Mouse (Mus musculus) CH12.LX (cell line): Measurements from ENCODE around the gene Sowaha. TPM values are rescaled to one million over a fixed set of nuclear protein-coding genes. Genes with fewer than 3 reads are reported as not detected.

Experiments
- DNase-seq: peaks from one replicate; pipeline ENCODE4 v3.0.0-alpha.2; 2013; ENCODE audit errors: extremely low read depth
- H3K27ac ChIP-seq: 2 replicates; pipeline ENCODE4 v1.5.1; 2012; ENCODE audit warnings: low read depth, mild to moderate bottlenecking, control low read depth, moderate library complexity; ENCODE audit not compliant: insufficient read depth
- H3K27me3 ChIP-seq: replicated peaks from 2 replicates; pipeline ENCODE3; 2012; ENCODE audit warnings: inconsistent platforms
- H3K36me3 ChIP-seq, 2 experiments: replicated peaks in 1 of 2; 2 replicates each; pipeline versions ENCODE3 to v1.6.1; 2012; ENCODE audit warnings: inconsistent platforms in 1 of 2, low read length in 1 of 2, mild to moderate bottlenecking in 1 of 2, mixed read lengths in 1 of 2, moderate library complexity in 1 of 2; ENCODE audit not compliant: control insufficient read depth in 1 of 2, insufficient read depth in 1 of 2
- H3K4me1 ChIP-seq, 2 experiments: 2 replicates each; pipeline ENCODE4 v1.6.1; 2012; ENCODE audit warnings: inconsistent platforms in 1 of 2, moderate library complexity in 1 of 2; ENCODE audit not compliant: insufficient read depth in 2 of 2, control insufficient read depth in 1 of 2
- H3K4me2 ChIP-seq: 2 replicates; pipeline ENCODE4 v1.6.1; 2012; ENCODE audit warnings: low read depth, mild to moderate bottlenecking, control low read depth; ENCODE audit not compliant: poor library complexity, insufficient read depth, severe bottlenecking
- H3K4me3 ChIP-seq, 3 experiments: fragments of 150-350 bp in 1 of 3; sonication (generic) in 1 of 3; replicated peaks in 1 of 3; 2 replicates each; pipeline versions ENCODE3 to v1.5.1; 2011 to 2012; ENCODE audit warnings: low read depth in 2 of 3, low read length in 2 of 3, mild to moderate bottlenecking in 2 of 3, moderate library complexity in 2 of 3, control low read depth in 1 of 3, improper control_type of control experiment in 1 of 3, inconsistent platforms in 1 of 3, mixed read lengths in 1 of 3; ENCODE audit not compliant: poor library complexity in 1 of 3
- H3K79me2 ChIP-seq: replicated peaks from 2 replicates; pipeline ENCODE4 v1.6.1; 2012; ENCODE audit warnings: mild to moderate bottlenecking, moderate library complexity; ENCODE audit not compliant: control insufficient read depth, poor library complexity, insufficient read depth, severe bottlenecking; ENCODE audit errors: extremely low read depth
- H3K9ac ChIP-seq: 2 replicates; pipeline ENCODE4 v1.6.1; 2012; ENCODE audit warnings: low read depth, mild to moderate bottlenecking, control low read depth, moderate library complexity; ENCODE audit not compliant: insufficient read depth
- H3K9me3 ChIP-seq: replicated peaks from 2 replicates; pipeline ENCODE3; 2012; ENCODE audit warnings: low read length, inconsistent platforms, mixed read lengths
- CHD2 ChIP-seq: IDR thresholded peaks from 2 replicates; pipeline ENCODE4 v1.6.1; 2011; ENCODE audit warnings: low read length, improper control_type of control experiment
- E2F4 ChIP-seq: IDR thresholded peaks from 2 replicates; pipeline ENCODE4 v1.6.1; 2011; ENCODE audit warnings: low read depth, low read length, improper control_type of control experiment; ENCODE audit not compliant: insufficient replicate concordance
- ELF1 ChIP-seq: IDR thresholded peaks from 2 replicates; pipeline ENCODE4 v1.6.1; 2014; ENCODE audit warnings: low read depth, mild to moderate bottlenecking, inconsistent platforms, low read length, improper control_type of control experiment
- EP300 ChIP-seq: IDR thresholded peaks from 2 replicates; pipeline ENCODE4 v1.6.1; 2011; ENCODE audit warnings: low read length, improper control_type of control experiment
- HCFC1 ChIP-seq: IDR thresholded peaks from 2 replicates; pipeline ENCODE4 v1.6.1; 2012; ENCODE audit warnings: low read depth, mild to moderate bottlenecking, inconsistent platforms, low read length, improper control_type of control experiment
- IRF4 ChIP-seq: IDR thresholded peaks from 2 replicates; pipeline ENCODE4 v1.6.1; 2014; ENCODE audit warnings: low read depth, mild to moderate bottlenecking, inconsistent platforms, low read length, improper control_type of control experiment
- JUND ChIP-seq: conservative IDR thresholded peaks from 2 replicates; pipeline ENCODE4 v1.6.1; 2011; ENCODE audit warnings: low read depth, low read length, improper control_type of control experiment
- KAT2A ChIP-seq: IDR thresholded peaks from 2 replicates; pipeline ENCODE4 v1.6.1; 2012; ENCODE audit warnings: low read length, improper control_type of control experiment, inconsistent platforms; ENCODE audit not compliant: insufficient replicate concordance
- MAFK ChIP-seq: IDR thresholded peaks from 2 replicates; pipeline ENCODE4 v1.6.1; 2011; ENCODE audit warnings: low read length, improper control_type of control experiment; ENCODE audit not compliant: insufficient replicate concordance
- MAX ChIP-seq: IDR thresholded peaks from 2 replicates; pipeline ENCODE4 v1.6.1; 2011; ENCODE audit warnings: low read length, improper control_type of control experiment
- MAZ ChIP-seq: IDR thresholded peaks from 2 replicates; pipeline ENCODE4 v1.6.1; 2012; ENCODE audit warnings: low read depth, mild to moderate bottlenecking, inconsistent platforms, low read length, improper control_type of control experiment, moderate library complexity
- MEF2A ChIP-seq: IDR thresholded peaks from 2 replicates; pipeline ENCODE4 v1.6.1; 2014; ENCODE audit warnings: low read depth, mild to moderate bottlenecking, inconsistent platforms, low read length, improper control_type of control experiment, borderline replicate concordance
- PAX5 ChIP-seq: IDR thresholded peaks from 2 replicates; pipeline ENCODE4 v1.6.1; 2012; ENCODE audit warnings: low read length, inconsistent platforms, mixed read lengths
- POLR2A ChIP-seq: IDR thresholded peaks from 2 replicates; pipeline ENCODE4 v1.6.1; 2011; ENCODE audit warnings: low read depth, mild to moderate bottlenecking, improper control_type of control experiment, low read length
- RAD21 ChIP-seq: IDR thresholded peaks from 2 replicates; pipeline ENCODE4 v1.6.1; 2011; ENCODE audit warnings: low read depth, mild to moderate bottlenecking, low read length, improper control_type of control experiment, moderate library complexity
- RCOR1 ChIP-seq: conservative IDR thresholded peaks from 2 replicates; pipeline ENCODE4 v1.6.1; 2012; ENCODE audit warnings: low read depth, mild to moderate bottlenecking, inconsistent platforms, low read length, improper control_type of control experiment
- SIN3A ChIP-seq: IDR thresholded peaks from 2 replicates; pipeline ENCODE4 v1.6.1; 2012; ENCODE audit warnings: low read length, improper control_type of control experiment, inconsistent platforms
- SMC3 ChIP-seq: IDR thresholded peaks from 2 replicates; pipeline ENCODE4 v1.6.1; 2011; ENCODE audit warnings: low read depth, low read length, improper control_type of control experiment
- TBP ChIP-seq: conservative IDR thresholded peaks from 2 replicates; pipeline ENCODE4 v1.6.1; 2011; ENCODE audit warnings: low read depth, low read length, improper control_type of control experiment
- TCF12 ChIP-seq: IDR thresholded peaks from 2 replicates; pipeline ENCODE4 v1.6.1; 2014; ENCODE audit warnings: low read depth, mild to moderate bottlenecking, inconsistent platforms, low read length, improper control_type of control experiment
- UBTF ChIP-seq: IDR thresholded peaks from 2 replicates; pipeline ENCODE4 v1.6.1; 2012; ENCODE audit warnings: low read depth, mild to moderate bottlenecking, inconsistent platforms, low read length, improper control_type of control experiment, moderate library complexity
- USF1 ChIP-seq: IDR thresholded peaks from 2 replicates; pipeline ENCODE4 v1.6.1; 2014; ENCODE audit warnings: low read depth, mild to moderate bottlenecking, inconsistent platforms, low read length, improper control_type of control experiment
- ZKSCAN1 ChIP-seq: IDR thresholded peaks from 2 replicates; pipeline ENCODE4 v1.6.1; 2012; ENCODE audit warnings: low read depth, inconsistent platforms, low read length, improper control_type of control experiment, borderline replicate concordance
- ZMIZ1 ChIP-seq: IDR thresholded peaks from 2 replicates; pipeline ENCODE4 v1.6.1; 2012; ENCODE audit warnings: low read depth, mild to moderate bottlenecking, inconsistent platforms, low read length, improper control_type of control experiment
- ZNF384 ChIP-seq: IDR thresholded peaks from 2 replicates; pipeline ENCODE4 v1.6.1; 2012; ENCODE audit warnings: low read depth, low read length, improper control_type of control experiment, inconsistent platforms
- dilution Hi-C: fragments of 300-500 bp; cut with MboI; formaldehyde crosslinking; loops from 2 replicates; pipeline ENCODE4 v1.14.3; 2020; ENCODE audit warnings: low sequenced_read_pairs; ENCODE audit not compliant: extremely low pct_unique_long_range_greater_than_20kb, extremely low pct_ligation_motif_present
- in situ Hi-C: fragments of 300-500 bp; cut with MboI; formaldehyde crosslinking; loops from 3 replicates; pipeline ENCODE4 v1.14.3; 2019; ENCODE audit warnings: low sequenced_read_pairs, low pct_ligation_motif_present, low pct_unique_long_range_greater_than_20kb, mixed read lengths
- polyA plus RNA-seq: library from polyadenylated mRNA; unstranded; fragments of >175 nt; gene quantifications from 2 replicates; pipeline ENCODE4 v1.2.1, GENCODE M21; 2012; ENCODE audit warnings: low read depth; ENCODE audit not compliant: insufficient read length
- total RNA-seq, 2 experiments: library from RNA; depleted of rRNA; stranded (reverse); fragments of 300-350 nt in 1 of 2; fragments of >200 nt in 1 of 2; gene quantifications; 2 replicates each; pipeline ENCODE4 v1.2.3; 2012 to 2014

Sowaha gene
- total RNA-seq (2012; rRNA removed) (not detected in 2 replicates), total RNA-seq (2014; rRNA removed) (not detected in 2 replicates), polyA plus RNA-seq (not detected in 2 replicates)

GRCm38 (mm10) chr11:53479783-53480301 lies at the start of gene Sowaha, which contains the start of gene Gm9945:
Gene Sowaha (minus strand): TSS chr11:53480274.
Gene Gm9945 (plus strand): TSS chr11:53480166.
- Histone ChIP-seq H3K9me3 (peaks cover 21% of the 10 kb centered on the region), H3K4me3 (no peak within 1 kb of the TSS), H3K27me3 (peaks cover 3% of the 10 kb centered on the region), H3K9ac (no peak within 1 kb of the TSS), H3K4me2 (no peak within 1 kb of the TSS), H3K36me3 (peaks cover 0 to 2% of the 10 kb centered on the region in 2 experiments), H3K4me1 (no peaks in the 10 kb centered on the region), H3K79me2 (no peaks in the 10 kb centered on the region), H3K27ac (no peak within 1 kb of the TSS)
- DNase-seq = no peak
- TF ChIP-seq ZNF384 = no peak
- no peak for TF ChIP-seq E2F4
- TF ChIP-seq RCOR1 = no peak
- no peak for TF ChIP-seq JUND
- no peak for TF ChIP-seq CHD2
- no peak for TF ChIP-seq RAD21
- TF ChIP-seq IRF4 = no peak
- TF ChIP-seq ZKSCAN1 = no peak
- TF ChIP-seq ZMIZ1 = no peak
- no peak for TF ChIP-seq MAFK
- TF ChIP-seq UBTF = no peak
- no peak for TF ChIP-seq TCF12
- TF ChIP-seq SMC3 = no peak
- TF ChIP-seq EP300 = no peak
- no peak for TF ChIP-seq PAX5
- TF ChIP-seq MAZ = no peak
- TF ChIP-seq ELF1 = no peak
- no peak for TF ChIP-seq KAT2A
- TF ChIP-seq MAX = no peak
- no peak for TF ChIP-seq HCFC1
- dilution Hi-C loops (no loop called here), in situ Hi-C loops (no loop called here)

- dilution Hi-C loops (no loop called here), in situ Hi-C loops (loop anchor here (5.0 kb wide), 1 partner anchor 33 kb away; no protein-coding TSS in a partner anchor)
- Histone ChIP-seq H3K4me2 (no peak overlapping the region), H3K9me3 (no peaks in the 10 kb centered on the region), H3K9ac (no peak overlapping the region), H3K79me2 (no peaks in the 10 kb centered on the region), H3K4me1 (peaks cover 0 to 14% of the 10 kb centered on the region in 2 experiments; a peak in 2 of 4 replicates), H3K27ac (no peak overlapping the region), H3K36me3 (peaks cover 9 to 15% of the 10 kb centered on the region in 2 experiments), H3K4me3 (no peak overlapping the region), H3K27me3 (no peaks in the 10 kb centered on the region)
- TF ChIP-seq ZMIZ1 = no peak
- TF ChIP-seq SIN3A = no peak
- TF ChIP-seq MEF2A = no peak
- TF ChIP-seq CHD2 = no peak
- TF ChIP-seq POLR2A = no peak
- no peak for TF ChIP-seq TBP
- no peak for TF ChIP-seq USF1
- TF ChIP-seq MAFK = no peak
- DNase-seq = no peak
These were observed 49.1 kb upstream of the Sowaha start for GRCm38 (mm10) chr11:53529253-53529557.
